Mouse (Mus musculus): Measurements from ENCODE around the gene Paip2b.

- no peak for TF ChIP-seq CTCF (IDR thresholded peaks at IDR 0.05; ENCODE audit: extremely low read depth, insufficient read depth, low read length)
- no peak for TF ChIP-seq POLR2A (IDR thresholded peaks at IDR 0.05; ENCODE audit: extremely low read depth, insufficient read depth, low read length)
Observed at GRCm38 (mm10) chr6:83768485-83768884, 63.1 kb downstream of the Paip2b start.

Measured in cortical plate, adult 2 months (tissue).